13 mouse cellular contexts compared by ENCODE assay signal in genomic region chr11:60317376-60318102, GRCm38 (mm10). TPM values are rescaled to one million over a fixed set of nuclear protein-coding genes. Genes with fewer than 3 reads are reported as not detected.
A peak's percentile ranks its signal among the peaks of the same experiment; 100 is the strongest.
DNase-seq lines count a peak whose midpoint lies in the region; ATAC-seq and TF ChIP-seq lines count a peak whose summit lies in the region.
"Had no signal": no experiment of that assay in that cellular context is flagged by ENCODE, and none has a peak within 500 bp of the region (broad histone marks: within the 10 kb centered on the region; RNA-seq: fewer than 3 reads in every experiment).

No protein-coding gene starts in this region.

- no peak for DNase-seq in forebrain, embryonic 11.5 days (ENCODE audit: low spot score)
- no peak for DNase-seq in liver
- no peak for DNase-seq in hindbrain, postnatal 0 days (ENCODE audit: low spot score)
- no peak for DNase-seq in testis, postnatal 10 days (ENCODE audit: low spot score)
- no peak for DNase-seq in spleen, postnatal 14 days (ENCODE audit: low spot score in 2 of 2)
- DNase-seq: B cell, adult 2 months; retina, postnatal 1 day had no signal

- H3K27ac ChIP-seq in forebrain, embryonic 13.5 days, result peak overlapping the region; percentile 1; the same call in 1 of the 2 replicates
- no peak overlapping the region for H3K27ac ChIP-seq in forebrain, embryonic 11.5 days (ENCODE audit: low read depth, low read length)
- peak overlapping the region; percentile 70; the same call in 1 of the 2 replicates for H3K27ac ChIP-seq in liver, embryonic 12.5 days
- peak overlapping the region; percentile 32; the same call in 1 of the 2 replicates for H3K27ac ChIP-seq in hindbrain, postnatal 0 days
- 0 out of 2 replicates have a peak overlapping the region, but pooled peaks have one; percentile 50 for H3K27ac ChIP-seq in midbrain, embryonic 15.5 days
- H3K27ac ChIP-seq: stomach, embryonic 15.5 days had no signal

- H3K4me1 ChIP-seq in forebrain, embryonic 13.5 days, result peaks cover 57% of the 10 kb centered on the region
- H3K4me1 ChIP-seq in forebrain, embryonic 11.5 days (replicated peaks; ENCODE audit: control insufficient read depth, insufficient read depth, low read length), result no peaks in the 10 kb centered on the region
- H3K4me1 ChIP-seq in liver, embryonic 12.5 days, result peaks cover 35% of the 10 kb centered on the region
- H3K4me1 ChIP-seq in hindbrain, postnatal 0 days (ENCODE audit: insufficient read depth, low read length), result peaks cover 13% of the 10 kb centered on the region
- peaks cover 42% of the 10 kb centered on the region for H3K4me1 ChIP-seq in midbrain, embryonic 15.5 days

- no peak for TF ChIP-seq CTCF in hindbrain, postnatal 0 days (IDR thresholded peaks at IDR 0.05; ENCODE audit: low read depth)

- no peaks in the 10 kb centered on the region for H3K27me3 ChIP-seq in forebrain, embryonic 13.5 days
- no peaks in the 10 kb centered on the region for H3K27me3 ChIP-seq in forebrain, embryonic 11.5 days (ENCODE audit: control insufficient read depth, insufficient read depth, low read length)
- no peaks in the 10 kb centered on the region for H3K27me3 ChIP-seq in liver, embryonic 12.5 days (replicated peaks)
- no peaks in the 10 kb centered on the region for H3K27me3 ChIP-seq in hindbrain, postnatal 0 days (ENCODE audit: insufficient read depth, low read length)
- H3K27me3 ChIP-seq in midbrain, embryonic 15.5 days (replicated peaks), result no peaks in the 10 kb centered on the region
- H3K27me3 ChIP-seq: stomach, embryonic 15.5 days had no signal

- no peak for ATAC-seq in forebrain, embryonic 13.5 days
- ATAC-seq in forebrain, embryonic 11.5 days (replicated peaks; ENCODE audit: low FRiP score), result no peak
- no peak for ATAC-seq in liver, embryonic 12.5 days
- ATAC-seq in hindbrain, postnatal 0 days, result no peak
- no peak for ATAC-seq in midbrain, embryonic 15.5 days (replicated peaks)

- H3K36me3 ChIP-seq in forebrain, embryonic 13.5 days (ENCODE audit: poor library complexity, severe bottlenecking), result no peaks in the 10 kb centered on the region
- no peaks in the 10 kb centered on the region for H3K36me3 ChIP-seq in forebrain, embryonic 11.5 days (ENCODE audit: control insufficient read depth, insufficient read depth, low read length)
- H3K36me3 ChIP-seq in liver, embryonic 12.5 days, result no peaks in the 10 kb centered on the region
- H3K36me3 ChIP-seq in hindbrain, postnatal 0 days (ENCODE audit: insufficient read depth, low read length), result no peaks in the 10 kb centered on the region
- no peaks in the 10 kb centered on the region for H3K36me3 ChIP-seq in midbrain, embryonic 15.5 days (replicated peaks)
- H3K36me3 ChIP-seq: stomach, embryonic 15.5 days had no signal

- H3K4me2 ChIP-seq in forebrain, embryonic 13.5 days, result no peak overlapping the region
- no peak overlapping the region for H3K4me2 ChIP-seq in forebrain, embryonic 11.5 days (ENCODE audit: low read depth, low read length, severe bottlenecking)
- no peak overlapping the region for H3K4me2 ChIP-seq in liver, embryonic 12.5 days
- no peak overlapping the region for H3K4me2 ChIP-seq in hindbrain, postnatal 0 days (ENCODE audit: low read depth, low read length)
- no peak overlapping the region for H3K4me2 ChIP-seq in midbrain, embryonic 15.5 days
- H3K4me2 ChIP-seq: heart, embryonic 11.5 days; stomach, embryonic 15.5 days had no signal

- H3K9ac ChIP-seq in forebrain, embryonic 13.5 days, result no peak overlapping the region
- no peak overlapping the region for H3K9ac ChIP-seq in forebrain, embryonic 11.5 days (ENCODE audit: low read length)
- H3K9ac ChIP-seq in liver, embryonic 12.5 days, result no peak overlapping the region
- 0 out of 2 replicates have a peak overlapping the region, but pooled peaks have one; percentile 10 for H3K9ac ChIP-seq in hindbrain, postnatal 0 days (replicated peaks; ENCODE audit: low read length)
- H3K9ac ChIP-seq in midbrain, embryonic 15.5 days, result no peak overlapping the region
- H3K9ac ChIP-seq: stomach, embryonic 15.5 days had no signal

- WGBS in forebrain, embryonic 13.5 days, result 80% methylated on average over 7 of the region's 7 CpGs
- WGBS in forebrain, embryonic 11.5 days, result 83% methylated on average over 7 of the region's 7 CpGs
- 68% methylated on average over 7 of the region's 7 CpGs for WGBS in liver, embryonic 12.5 days (ENCODE audit: insufficient replicate concordance)
- 61% methylated on average over 7 of the region's 7 CpGs for WGBS in hindbrain, postnatal 0 days
- WGBS in midbrain, embryonic 15.5 days, result 70% methylated on average over 7 of the region's 7 CpGs

- H3K9me3 ChIP-seq in forebrain, embryonic 13.5 days (replicated peaks), result no peaks in the 10 kb centered on the region
- H3K9me3 ChIP-seq in forebrain, embryonic 11.5 days (ENCODE audit: control insufficient read depth, low read length), result no peaks in the 10 kb centered on the region
- no peaks in the 10 kb centered on the region for H3K9me3 ChIP-seq in liver, embryonic 12.5 days (replicated peaks)
- no peaks in the 10 kb centered on the region for H3K9me3 ChIP-seq in hindbrain, postnatal 0 days (ENCODE audit: low read length)
- H3K9me3 ChIP-seq in midbrain, embryonic 15.5 days, result no peaks in the 10 kb centered on the region

- no peak overlapping the region for H3K4me3 ChIP-seq in forebrain, embryonic 13.5 days
- H3K4me3 ChIP-seq in forebrain, embryonic 11.5 days (ENCODE audit: low read depth, low read length), result no peak overlapping the region
- H3K4me3 ChIP-seq in liver, embryonic 12.5 days, result no peak overlapping the region
- H3K4me3 ChIP-seq in hindbrain, postnatal 0 days (ENCODE audit: low read length), result no peak overlapping the region
- no peak overlapping the region for H3K4me3 ChIP-seq in midbrain, embryonic 15.5 days
- H3K4me3 ChIP-seq: stomach, embryonic 15.5 days had no signal

RNA-seq across cellular contexts. Expression of gene Tom1l2, which starts 35.2 kb away (rescaled TPM):
- 29.7 and 35.3 TPM in 2 replicates for polyA plus RNA-seq in forebrain, embryonic 13.5 days (2015; fragmentation: Nextera tagmentation; extraction: Ambion mirVana)
- polyA plus RNA-seq in forebrain, embryonic 11.5 days (2014; fragmentation: Nextera tagmentation; extraction: Ambion mirVana), result 18.0 and 19.5 TPM in 2 replicates
- polyA plus RNA-seq in liver, embryonic 12.5 days (2016; fragmentation: Nextera tagmentation; extraction: Ambion mirVana), result 8.7 and 9.6 TPM in 2 replicates
- 109 and 124 TPM in 2 replicates for total RNA-seq in hindbrain, postnatal 0 days (2014; rRNA removed)
- polyA plus RNA-seq in hindbrain, postnatal 0 days (2015; fragmentation: Nextera tagmentation; extraction: Ambion mirVana), result 44.7 and 48.2 TPM in 2 replicates
- 72.6 and 73.3 TPM in 2 replicates for polyA plus RNA-seq in midbrain, embryonic 15.5 days (2015; fragmentation: Nextera tagmentation; extraction: Ambion mirVana)

RNA-seq across cellular contexts. Expression of gene Drc3, which starts 35.6 kb away (rescaled TPM):
- polyA plus RNA-seq in forebrain, embryonic 13.5 days (2015; fragmentation: Nextera tagmentation; extraction: Ambion mirVana), result 3.1 and 5.8 TPM in 2 replicates
- 1.6 and 2.1 TPM in 2 replicates for polyA plus RNA-seq in forebrain, embryonic 11.5 days (2014; fragmentation: Nextera tagmentation; extraction: Ambion mirVana)
- 0.49 and 0.53 TPM in 2 replicates for polyA plus RNA-seq in liver, embryonic 12.5 days (2016; fragmentation: Nextera tagmentation; extraction: Ambion mirVana)
- total RNA-seq in hindbrain, postnatal 0 days (2014; rRNA removed), result 8.4 and 12.4 TPM in 2 replicates
- polyA plus RNA-seq in hindbrain, postnatal 0 days (2015; fragmentation: Nextera tagmentation; extraction: Ambion mirVana), result 6.8 and 7.9 TPM in 2 replicates
- polyA plus RNA-seq in midbrain, embryonic 15.5 days (2015; fragmentation: Nextera tagmentation; extraction: Ambion mirVana), result 6.1 and 6.3 TPM in 2 replicates
- total RNA-seq: monocyte, adult 5-6 weeks had no signal
